Mouse (Mus musculus) testis, adult 2 months (tissue): ENCODE results near the gene Gsc2. TPM values are rescaled to one million over a fixed set of nuclear protein-coding genes. Genes with fewer than 3 reads are reported as not detected.
A peak's percentile ranks its signal among the peaks of the same experiment; 100 is the strongest.

ENCODE experiments used
- H3K27ac ChIP-seq: fragments of 200-500 bp; 2 replicates; pipeline ENCODE4 v1.5.1; 2012; ENCODE audit warnings: low read depth, low read length; ENCODE audit not compliant: control insufficient read depth, insufficient read depth
- H3K27me3 ChIP-seq: fragments of 200-500 bp; 2 replicates; pipeline ENCODE4 v1.6.1; 2012; ENCODE audit warnings: mild to moderate bottlenecking, low read length, moderate library complexity; ENCODE audit not compliant: control insufficient read depth, insufficient read depth
- H3K36me3 ChIP-seq: fragments of 200-500 bp; 2 replicates; pipeline ENCODE4 v1.6.1; 2012; ENCODE audit warnings: mild to moderate bottlenecking, low read length; ENCODE audit not compliant: control insufficient read depth, insufficient read depth
- H3K4me1 ChIP-seq: fragments of 200-500 bp; 2 replicates; pipeline ENCODE4 v1.6.1; 2012; ENCODE audit warnings: low read length; ENCODE audit not compliant: control insufficient read depth, insufficient read depth
- H3K4me3 ChIP-seq: fragments of 200-500 bp; 2 replicates; pipeline ENCODE4 v1.5.1; 2012; ENCODE audit warnings: low read depth, mild to moderate bottlenecking, low read length, moderate library complexity, mixed read lengths; ENCODE audit not compliant: control insufficient read depth
- CTCF ChIP-seq: fragments of 200-500 bp; IDR thresholded peaks from 2 replicates; pipeline ENCODE4 v1.5.1; 2012; ENCODE audit warnings: low read depth, mild to moderate bottlenecking, inconsistent platforms, low read length, moderate library complexity; ENCODE audit not compliant: control insufficient read depth, insufficient read depth, insufficient replicate concordance
- POLR2A ChIP-seq: fragments of 200-500 bp; IDR thresholded peaks from 2 replicates; pipeline ENCODE4 v1.6.1; 2012; ENCODE audit warnings: low read depth, mild to moderate bottlenecking, inconsistent platforms, low read length, moderate library complexity; ENCODE audit not compliant: control insufficient read depth
- polyA plus RNA-seq: library from polyadenylated mRNA; depleted of rRNA; stranded (reverse); fragments of >200 nt; gene quantifications from 2 replicates; pipeline ENCODE4 v1.2.3, GENCODE M21; 2012

Gsc2 gene
- polyA plus RNA-seq, 1 experiment = 8.9 TPM

DNA sequence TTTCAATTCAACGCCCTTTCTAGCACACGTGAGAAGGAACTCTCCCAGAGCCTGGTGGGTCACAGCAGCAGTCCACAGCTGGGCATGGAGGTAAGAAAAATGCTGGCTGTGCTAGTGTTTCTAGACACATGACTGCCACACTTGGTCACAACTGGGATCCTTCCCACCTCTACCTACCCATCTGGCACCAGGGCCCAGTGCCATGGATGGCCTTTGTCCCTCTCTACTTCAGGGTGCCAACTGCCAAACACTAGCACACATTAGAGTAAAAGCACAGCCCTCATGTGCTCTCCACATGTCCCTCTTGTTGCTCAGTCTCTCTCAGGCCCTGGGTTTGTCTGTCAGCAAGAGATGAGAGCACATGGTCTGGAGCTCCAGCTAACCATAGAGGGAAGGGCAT, 14.8 kb upstream of the Gsc2 start:
- H3K4me3 ChIP-seq = no peak overlapping the region
- H3K27ac ChIP-seq = no peak overlapping the region
- no peak for TF ChIP-seq CTCF
- TF ChIP-seq POLR2A = no peak
- H3K27me3 ChIP-seq = no peaks in the 10 kb centered on the region; the same call in 1 of the 2 replicates
- no peaks in the 10 kb centered on the region for H3K36me3 ChIP-seq
- H3K4me1 ChIP-seq = peaks cover 13% of the 10 kb centered on the region

DNA sequence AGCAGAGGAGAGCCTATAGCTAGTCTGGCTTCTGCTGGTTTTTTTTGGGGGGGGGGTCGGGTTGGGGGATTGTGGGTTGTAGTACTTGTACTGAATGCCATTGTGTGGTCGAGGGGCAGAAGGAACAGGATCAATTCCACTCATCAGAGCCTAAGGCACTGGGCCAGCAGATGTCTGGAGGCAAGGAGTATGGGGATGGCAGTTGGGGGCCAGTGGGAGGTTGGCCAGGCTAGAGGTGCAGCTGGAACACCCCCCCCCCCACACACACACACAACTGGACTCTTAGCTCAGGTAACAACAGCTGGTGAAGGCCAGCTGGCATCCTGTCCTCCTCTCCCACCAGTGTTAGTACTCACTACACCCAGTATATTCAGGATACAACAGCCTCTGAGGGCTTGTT, 14.4 kb upstream of the Gsc2 start:
- Histone ChIP-seq H3K36me3 (no peaks in the 10 kb centered on the region), H3K4me3 (no peak overlapping the region), H3K4me1 (peaks cover 13% of the 10 kb centered on the region)

DNA sequence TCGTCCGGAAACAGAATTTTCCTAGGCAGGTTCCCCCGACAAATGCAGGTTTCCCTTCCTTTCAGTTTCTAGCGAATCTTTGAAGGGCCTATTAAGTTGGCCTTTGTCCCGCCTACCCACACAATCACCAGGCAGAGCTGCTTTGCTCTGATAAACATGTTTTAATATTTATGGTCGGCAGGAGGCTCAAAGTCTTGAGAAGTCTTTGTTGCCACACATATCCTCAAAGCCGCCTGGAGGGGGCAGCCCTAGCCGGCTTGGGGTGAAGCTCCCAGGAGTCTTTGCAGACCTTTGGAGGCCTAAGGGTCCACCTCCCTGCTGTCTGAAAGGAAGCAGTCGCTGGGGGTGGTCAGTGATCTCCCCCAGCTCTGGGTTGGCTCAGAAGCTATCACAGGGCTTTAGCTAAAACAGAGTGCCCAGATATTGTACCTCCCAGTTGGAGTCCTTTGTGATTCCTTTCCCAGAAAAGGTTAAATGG, 13.8 kb upstream of the Gsc2 start:
- peak overlapping the region; percentile 95 for H3K4me3 ChIP-seq
- peak overlapping the region; percentile 82 for H3K27ac ChIP-seq
- no peaks in the 10 kb centered on the region; the same call in 1 of the 2 replicates for H3K27me3 ChIP-seq
- H3K36me3 ChIP-seq = no peaks in the 10 kb centered on the region
- TF ChIP-seq POLR2A = no peak
- TF ChIP-seq CTCF = peak; percentile 28; the same call in 1 of the 2 replicates
- peaks cover 13% of the 10 kb centered on the region for H3K4me1 ChIP-seq

More for the DNA sequence above, 14.4 kb upstream of the Gsc2 start:
- no peaks in the 10 kb centered on the region; the same call in 1 of the 2 replicates for H3K27me3 ChIP-seq
- H3K27ac ChIP-seq = no peak overlapping the region
- TF ChIP-seq POLR2A = no peak
- no peak for TF ChIP-seq CTCF

DNA sequence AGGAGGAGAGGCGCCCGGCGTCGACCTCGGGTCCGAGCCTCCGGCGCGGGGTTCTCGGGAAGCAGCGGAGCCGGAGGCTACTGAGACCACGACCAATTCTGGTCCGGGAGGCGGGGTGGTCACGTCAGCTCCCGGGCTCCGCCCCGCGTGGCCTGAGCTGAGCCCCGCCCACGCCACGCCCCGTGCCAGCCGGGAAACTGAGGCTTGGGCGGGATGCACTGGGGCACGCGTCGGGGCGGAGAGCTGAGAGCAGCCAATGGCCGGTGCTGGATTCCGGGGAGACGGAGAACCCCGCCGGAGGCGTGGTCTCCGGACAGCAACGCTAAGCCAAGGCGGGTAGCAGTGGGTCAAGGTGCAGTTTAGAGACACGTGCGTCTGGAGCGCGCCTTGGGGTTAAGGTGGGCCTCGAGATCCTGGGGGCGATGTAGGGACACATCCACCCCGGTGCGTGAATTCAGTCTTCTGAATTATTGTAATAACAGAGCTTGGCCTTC, 13.3 kb upstream of the Gsc2 start, which contains the start of gene Slc25a1:
Slc25a1 (minus strand) TSS at position 133 of the 494 bp plus-strand sequence.
- peak; percentile 42; the same call in 1 of the 2 replicates for TF ChIP-seq POLR2A
- TF ChIP-seq CTCF = no peak
- Histone ChIP-seq H3K36me3 (no peaks in the 10 kb centered on the region), H3K27ac (peak within 1 kb of the TSS; percentile 82), H3K27me3 (no peaks in the 10 kb centered on the region; the same call in 1 of the 2 replicates), H3K4me3 (peak within 1 kb of the TSS; percentile 95), H3K4me1 (peaks cover 13% of the 10 kb centered on the region)

DNA sequence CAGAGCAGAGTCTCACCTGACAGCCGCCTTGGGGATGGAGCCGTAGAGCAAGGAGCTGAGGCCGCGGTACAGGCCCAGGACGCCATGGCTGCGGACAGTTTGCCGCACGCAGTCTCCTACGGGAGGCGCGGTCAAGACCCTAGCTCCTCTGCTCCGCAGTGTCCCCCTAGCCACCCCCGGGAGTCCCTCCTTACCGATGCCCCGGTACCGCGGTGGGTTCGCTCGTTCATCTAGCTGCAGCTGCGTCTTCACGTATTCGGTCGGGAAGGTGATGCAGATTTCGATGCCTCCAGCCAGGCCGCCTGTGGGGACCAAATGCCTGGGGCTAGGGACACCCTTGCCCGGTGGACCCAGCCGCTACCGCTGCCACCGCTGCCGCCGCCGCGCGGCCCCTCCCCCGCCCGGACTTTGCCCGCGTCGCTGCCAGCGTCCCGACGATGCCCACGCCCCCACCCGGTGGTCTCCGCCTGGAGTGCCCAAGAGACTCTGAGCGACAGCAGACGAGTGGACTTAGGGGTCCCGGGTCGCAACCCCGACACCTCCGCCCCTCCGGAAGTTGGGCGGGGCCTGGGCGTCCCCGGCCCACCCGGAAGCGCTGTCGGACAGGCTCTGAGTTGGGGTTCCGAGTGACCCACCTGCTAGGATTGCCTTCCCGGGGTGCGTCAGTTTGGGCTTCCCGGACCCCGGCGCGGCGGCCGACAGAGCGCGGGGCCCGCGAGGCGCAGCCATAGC, 12.7 kb upstream of the Gsc2 start:
- no peak for TF ChIP-seq CTCF
- no peak for TF ChIP-seq POLR2A
- Histone ChIP-seq H3K27ac (peak overlapping the region; percentile 82), H3K4me1 (peaks cover 14% of the 10 kb centered on the region)

DNA sequence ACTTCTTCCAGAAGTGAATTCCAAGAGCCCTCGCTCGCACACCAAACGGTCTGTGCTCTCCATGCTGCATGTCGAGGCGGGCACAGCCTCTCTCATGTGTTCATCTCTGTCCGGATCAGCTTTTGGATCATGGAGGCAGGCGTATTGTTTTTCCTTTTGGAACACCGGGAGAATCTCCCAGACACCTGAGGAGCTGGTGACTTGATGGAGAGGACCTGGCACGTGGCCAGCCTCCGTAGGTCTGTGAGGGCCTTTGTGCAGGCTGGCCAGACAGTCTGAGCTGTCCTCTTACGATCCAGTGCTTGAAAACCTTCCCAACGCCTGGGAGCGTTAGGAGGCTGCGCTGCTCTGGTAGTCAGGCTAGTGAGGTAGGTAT, 7.3 kb upstream of the Gsc2 start:
- peak overlapping the region; percentile 90 for H3K27ac ChIP-seq
- peak overlapping the region; percentile 97 for H3K4me3 ChIP-seq
- peaks cover 17% of the 10 kb centered on the region for H3K4me1 ChIP-seq
- TF ChIP-seq POLR2A = no peak
- no peak for TF ChIP-seq CTCF
- H3K36me3 ChIP-seq = no peaks in the 10 kb centered on the region
- no peaks in the 10 kb centered on the region for H3K27me3 ChIP-seq

More for the DNA sequence above, 12.7 kb upstream of the Gsc2 start:
- Histone ChIP-seq H3K4me3 (peak overlapping the region; percentile 95), H3K27me3 (no peaks in the 10 kb centered on the region; the same call in 1 of the 2 replicates), H3K36me3 (no peaks in the 10 kb centered on the region)
